Comparison of ENCODE assay signal across 20 mouse cellular contexts in genomic region chr3:22113773-22114172, GRCm38 (mm10).
"Had no signal": no experiment of that assay in that cellular context is flagged by ENCODE, and none has a peak within 500 bp of the region (broad histone marks: within the 10 kb centered on the region; RNA-seq: fewer than 3 reads in every experiment).

No protein-coding gene starts in this region.

- H3K27me3 ChIP-seq: intestine, embryonic 15.5 days; kidney, embryonic 15.5 days; limb, embryonic 12.5 days; limb, embryonic 15.5 days; midbrain, embryonic 15.5 days; neural tube, embryonic 13.5 days had no signal

- ATAC-seq: liver, postnatal 0 days; lung, postnatal 0 days; midbrain, embryonic 15.5 days had no signal

- H3K36me3 ChIP-seq: intestine, embryonic 15.5 days; kidney, embryonic 15.5 days; limb, embryonic 15.5 days; midbrain, embryonic 15.5 days had no signal

- DNase-seq: kidney, adult 11 months; kidney, adult 8-10 months; kidney, postnatal 10 days; kidney, postnatal 36 days; layer of hippocampus, adult 9-11 months; layer of hippocampus, postnatal 36 days; left cerebral cortex, postnatal 4 days; liver, postnatal 0 days; lung, embryonic 14.5 days; right cerebral cortex, adult 18-20 months; right cerebral cortex, postnatal 14 days; right cerebral cortex, postnatal 4 days; thymus, postnatal 36 days had no signal
